Comparison of ENCODE assay signal across 8 mouse cellular contexts in the genomic region with DNA sequence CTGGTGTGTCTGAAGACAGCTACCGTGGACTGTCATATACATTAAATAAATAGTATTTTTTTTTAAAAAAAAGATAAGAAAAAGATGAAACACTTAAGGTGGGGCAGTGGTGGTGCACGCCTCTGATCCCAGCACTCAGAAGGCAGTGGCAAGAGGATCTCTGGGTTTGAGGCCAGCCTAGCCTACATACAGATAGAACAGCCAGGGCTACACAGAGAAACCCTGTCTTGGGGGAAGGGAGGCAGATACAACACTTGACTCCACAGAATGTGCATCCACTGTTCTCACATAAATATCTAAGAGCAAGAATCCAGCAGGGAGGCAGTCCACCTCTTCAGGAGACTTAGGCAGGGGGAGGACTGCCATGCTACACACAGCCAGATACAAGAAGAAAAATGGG. TPM values are rescaled to one million over a fixed set of nuclear protein-coding genes. Genes with fewer than 3 reads are reported as not detected.
DNase-seq lines count a peak whose midpoint lies in the region; ATAC-seq and TF ChIP-seq lines count a peak whose summit lies in the region.
"Had no signal": no experiment of that assay in that cellular context is flagged by ENCODE, and none has a peak within 500 bp of the region (broad histone marks: within the 10 kb centered on the region; RNA-seq: fewer than 3 reads in every experiment).

No protein-coding gene starts in this region.

- H3K4me1 ChIP-seq in neural tube, embryonic 11.5 days (ENCODE audit: control insufficient read depth, insufficient read depth, low read length), result peaks cover 18% of the 10 kb centered on the region; the same call in 1 of the 2 replicates
- H3K4me1 ChIP-seq in forebrain, embryonic 15.5 days, result peaks cover 61% of the 10 kb centered on the region
- H3K4me1 ChIP-seq in liver, embryonic 11.5 days (replicated peaks; ENCODE audit: control insufficient read depth, insufficient read depth, low read length), result peaks cover 19% of the 10 kb centered on the region
- no peaks in the 10 kb centered on the region; the same call in 1 of the 2 replicates for H3K4me1 ChIP-seq in stomach, postnatal 0 days (replicated peaks; ENCODE audit: control insufficient read depth, insufficient read depth)

- TF ChIP-seq EP300 in stomach, postnatal 0 days (optimal IDR thresholded peaks at IDR 0.05), result no peak

- H3K27me3 ChIP-seq in neural tube, embryonic 11.5 days (ENCODE audit: control insufficient read depth, insufficient read depth, low read length), result no peaks in the 10 kb centered on the region
- H3K27me3 ChIP-seq in forebrain, embryonic 15.5 days, result no peaks in the 10 kb centered on the region
- peaks cover 3% of the 10 kb centered on the region for H3K27me3 ChIP-seq in liver, embryonic 11.5 days (replicated peaks; ENCODE audit: control insufficient read depth, insufficient read depth, low read length)
- H3K27me3 ChIP-seq in stomach, postnatal 0 days (ENCODE audit: control insufficient read depth, insufficient read depth, low read length), result no peaks in the 10 kb centered on the region

- no peak overlapping the region for H3K27ac ChIP-seq in neural tube, embryonic 11.5 days (ENCODE audit: low read depth, low read length)
- H3K27ac ChIP-seq in forebrain, embryonic 15.5 days (replicated peaks), result no peak overlapping the region
- peak overlapping the region; percentile 35; the same call in 1 of the 2 replicates for H3K27ac ChIP-seq in liver, embryonic 11.5 days (ENCODE audit: low read depth, low read length)
- H3K27ac ChIP-seq in stomach, postnatal 0 days (replicated peaks), result no peak overlapping the region; the same call in 1 of the 2 replicates

- H3K4me2 ChIP-seq in neural tube, embryonic 11.5 days (ENCODE audit: low read depth), result peak overlapping the region; percentile 22
- peak overlapping the region; percentile 76 for H3K4me2 ChIP-seq in forebrain, embryonic 15.5 days (replicated peaks)
- peak overlapping the region; percentile 86 for H3K4me2 ChIP-seq in liver, embryonic 11.5 days
- H3K4me2 ChIP-seq in stomach, postnatal 0 days (replicated peaks; ENCODE audit: low read depth), result peak overlapping the region; percentile 78

- no peaks in the 10 kb centered on the region for H3K9me3 ChIP-seq in neural tube, embryonic 11.5 days (ENCODE audit: control insufficient read depth, low read length)
- H3K9me3 ChIP-seq in forebrain, embryonic 15.5 days, result no peaks in the 10 kb centered on the region
- no peaks in the 10 kb centered on the region for H3K9me3 ChIP-seq in liver, embryonic 11.5 days (ENCODE audit: control insufficient read depth, low read length)
- H3K9me3 ChIP-seq in stomach, postnatal 0 days (ENCODE audit: control insufficient read depth, low read length), result no peaks in the 10 kb centered on the region

- 90% methylated on average over 2 of the region's 2 CpGs for WGBS in neural tube, embryonic 11.5 days
- 96% methylated on average over 2 of the region's 2 CpGs for WGBS in forebrain, embryonic 15.5 days
- 70% methylated on average over 2 of the region's 2 CpGs for WGBS in liver, embryonic 11.5 days
- WGBS in stomach, postnatal 0 days, result 65% methylated on average over 2 of the region's 2 CpGs

- no peak for TF ChIP-seq CTCF in stomach, postnatal 0 days (IDR thresholded peaks at IDR 0.05; ENCODE audit: low read depth)

- no peak overlapping the region for H3K9ac ChIP-seq in neural tube, embryonic 11.5 days (ENCODE audit: low read length)
- no peak overlapping the region for H3K9ac ChIP-seq in forebrain, embryonic 15.5 days (replicated peaks)
- H3K9ac ChIP-seq in liver, embryonic 11.5 days (ENCODE audit: low read depth, low read length), result peak overlapping the region; percentile 20; the same call in 1 of the 2 replicates
- H3K9ac ChIP-seq in stomach, postnatal 0 days (ENCODE audit: low read length), result peak overlapping the region; percentile 18

- no peak overlapping the region for H3K4me3 ChIP-seq in neural tube, embryonic 11.5 days (ENCODE audit: low read depth, low read length)
- peak overlapping the region; percentile 97; the same call in 1 of the 2 replicates for H3K4me3 ChIP-seq in forebrain, embryonic 15.5 days
- peak overlapping the region; percentile 93 for H3K4me3 ChIP-seq in liver, embryonic 11.5 days (ENCODE audit: low read depth, low read length)
- H3K4me3 ChIP-seq in stomach, postnatal 0 days (ENCODE audit: low read depth, low read length), result peak overlapping the region; percentile 95

- no peak for DNase-seq in neural tube, embryonic 11.5 days (ENCODE audit: low spot score)
- no peak for DNase-seq in neural tube, embryonic 10.5 days (ENCODE audit: extremely low spot score, low spot score)
- no peak for DNase-seq in liver, embryonic 11.5 days (ENCODE audit: low spot score)
- DNase-seq in stomach, postnatal 0 days (ENCODE audit: low spot score), result no peak
- no peak for DNase-seq in layer of hippocampus, adult 8-10 months (ENCODE audit: low spot score in 2 of 2)
- no peak for DNase-seq in adrenal gland, adult 2 months
- DNase-seq: kidney, adult 18-20 months had no signal

- no peak for ATAC-seq in neural tube, embryonic 11.5 days (ENCODE audit: insufficient read depth, low FRiP score, low TSS enrichment)
- ATAC-seq in forebrain, embryonic 15.5 days (replicated peaks), result no peak
- no peak for ATAC-seq in liver, embryonic 11.5 days (replicated peaks; ENCODE audit: low FRiP score)
- no peak for ATAC-seq in stomach, postnatal 0 days (ENCODE audit: low FRiP score, low TSS enrichment)

- H3K36me3 ChIP-seq in neural tube, embryonic 11.5 days (ENCODE audit: control insufficient read depth, insufficient read depth, low read length), result no peaks in the 10 kb centered on the region
- no peaks in the 10 kb centered on the region for H3K36me3 ChIP-seq in forebrain, embryonic 15.5 days
- no peaks in the 10 kb centered on the region for H3K36me3 ChIP-seq in liver, embryonic 11.5 days (ENCODE audit: control insufficient read depth, insufficient read depth, low read length)
- no peaks in the 10 kb centered on the region for H3K36me3 ChIP-seq in stomach, postnatal 0 days (ENCODE audit: control insufficient read depth, insufficient read depth, low read length)

RNA-seq across cellular contexts. Expression of a gene that starts 4.1 kb away (rescaled TPM):
- polyA plus RNA-seq in neural tube, embryonic 11.5 days (2014; fragmentation: Nextera tagmentation; extraction: Ambion mirVana), result 10.3 and 12.3 TPM in 2 replicates
- polyA plus RNA-seq in forebrain, embryonic 15.5 days (2015; fragmentation: Nextera tagmentation; extraction: Ambion mirVana), result 19.3 and 20.0 TPM in 2 replicates
- polyA plus RNA-seq in liver, embryonic 11.5 days (2014; fragmentation: Nextera tagmentation; extraction: Ambion mirVana), result 5.7 and 7.0 TPM in 2 replicates
- polyA plus RNA-seq in stomach, postnatal 0 days (2015; fragmentation: Nextera tagmentation; extraction: Ambion mirVana), result 6.6 and 6.8 TPM in 2 replicates
- 100 to 1,000 TPM; 144 to 165 (median 151) TPM for total RNA-seq in layer of hippocampus, adult 8-10 months (2022)
- 100 to 1,000 TPM; 119 to 126 TPM for total RNA-seq in adrenal gland, adult 2 months (2021)
- 21.3 and 25.2 TPM in 2 replicates for polyA plus RNA-seq in adrenal gland, adult 2 months (2012; rRNA removed)

RNA-seq across cellular contexts. Expression of a gene that starts 13.4 kb away (rescaled TPM):
- polyA plus RNA-seq in neural tube, embryonic 11.5 days (2014; fragmentation: Nextera tagmentation; extraction: Ambion mirVana), result 16.2 and 17.8 TPM in 2 replicates
- 7.5 and 9.3 TPM in 2 replicates for polyA plus RNA-seq in forebrain, embryonic 15.5 days (2015; fragmentation: Nextera tagmentation; extraction: Ambion mirVana)
- 3.5 and 3.7 TPM in 2 replicates for polyA plus RNA-seq in liver, embryonic 11.5 days (2014; fragmentation: Nextera tagmentation; extraction: Ambion mirVana)
- polyA plus RNA-seq in stomach, postnatal 0 days (2015; fragmentation: Nextera tagmentation; extraction: Ambion mirVana), result 1.8 and 2.1 TPM in 2 replicates
- total RNA-seq in layer of hippocampus, adult 8-10 months (2022), result 10 to 100 TPM; 18.5 to 22.9 (median 19.5) TPM
- total RNA-seq in adrenal gland, adult 2 months (2021), result 10 to 100 TPM in 1 of 2 experiments, 1 to 10 TPM in 1; 3.3 to 11.0 TPM
- polyA plus RNA-seq in adrenal gland, adult 2 months (2012; rRNA removed), result 5.2 and 5.8 TPM in 2 replicates

Comparison
In these comparisons a context has a peak if more than half of its experiments do, and no peak if none do; other contexts are left out.
1. H3K4me2 ChIP-seq: peak in every context shown above with its lines; median percentile 86 in liver, embryonic 11.5 days; 78 in stomach, postnatal 0 days; 76 in forebrain, embryonic 15.5 days; 22 in neural tube, embryonic 11.5 days.
2. H3K9ac ChIP-seq: peak in liver, embryonic 11.5 days (single experiment) and stomach, postnatal 0 days (single experiment); none in neural tube, embryonic 11.5 days (single experiment) and forebrain, embryonic 15.5 days (single experiment).